In genomic region chr4:41314141-41315129, GRCm38 (mm10) we compare ENCODE assay signal across 7 mouse cellular contexts. TPM values are rescaled to one million over a fixed set of nuclear protein-coding genes. Genes with fewer than 3 reads are reported as not detected.
DNase-seq lines count a peak whose midpoint lies in the region; ATAC-seq lines count a peak whose summit lies in the region.

TSS of gene Dcaf12 (minus strand) at chr4:41314889.

- peak; percentile 93 for ATAC-seq in embryonic facial prominence, embryonic 11.5 days (replicated peaks; ENCODE audit: insufficient number of reproducible peaks, low FRiP score, low TSS enrichment, low read depth)
- ATAC-seq in granulocyte monocyte progenitor cell, adult 5-6 weeks (replicated peaks; ENCODE audit: poor library complexity, severe bottlenecking): peak; percentile 81
- ATAC-seq in midbrain, embryonic 13.5 days: peak; percentile 98

- no peaks in the 10 kb centered on the region for H3K9me3 ChIP-seq in embryonic facial prominence, embryonic 11.5 days (replicated peaks; ENCODE audit: control insufficient read depth, low read length)
- H3K9me3 ChIP-seq in limb, embryonic 10.5 days (replicated peaks): no peaks in the 10 kb centered on the region
- H3K9me3 ChIP-seq in midbrain, embryonic 13.5 days: no peaks in the 10 kb centered on the region

- peak within 1 kb of the TSS; percentile 65 for H3K4me2 ChIP-seq in embryonic facial prominence, embryonic 11.5 days (ENCODE audit: low read depth, low read length)
- peak within 1 kb of the TSS; percentile 85 for H3K4me2 ChIP-seq in midbrain, embryonic 13.5 days (replicated peaks)

- H3K27me3 ChIP-seq in embryonic facial prominence, embryonic 11.5 days (ENCODE audit: control insufficient read depth, insufficient read depth, low read length): no peaks in the 10 kb centered on the region
- H3K27me3 ChIP-seq in limb, embryonic 10.5 days (ENCODE audit: low read depth, poor library complexity, severe bottlenecking): no peaks in the 10 kb centered on the region
- no peaks in the 10 kb centered on the region for H3K27me3 ChIP-seq in midbrain, embryonic 13.5 days

- peak within 1 kb of the TSS; percentile 78 for H3K27ac ChIP-seq in embryonic facial prominence, embryonic 11.5 days (replicated peaks; ENCODE audit: low read depth, low read length)
- H3K27ac ChIP-seq in limb, embryonic 10.5 days: peak within 1 kb of the TSS; percentile 93
- peak within 1 kb of the TSS; percentile 93 for H3K27ac ChIP-seq in midbrain, embryonic 13.5 days

- under 1% methylated on average over 70 of the region's 70 CpGs for whole genome bisulfite sequencing in embryonic facial prominence, embryonic 11.5 days
- under 1% methylated on average over 70 of the region's 70 CpGs for WGBS in limb, embryonic 10.5 days
- under 1% methylated on average over 70 of the region's 70 CpGs for WGBS in midbrain, embryonic 13.5 days

- H3K9ac ChIP-seq in embryonic facial prominence, embryonic 11.5 days (replicated peaks; ENCODE audit: low read length): peak within 1 kb of the TSS; percentile 95
- peak within 1 kb of the TSS; percentile 98 for H3K9ac ChIP-seq in midbrain, embryonic 13.5 days (replicated peaks)

- DNase-seq in adrenal gland, postnatal 14 days: peak; percentile 98
- peak; percentile 96 for DNase-seq in embryonic facial prominence, embryonic 11.5 days (ENCODE audit: low spot score)
- peak; percentile 97 for DNase-seq in kidney, adult 11 months
- peak; percentile 94 for DNase-seq in limb, embryonic 10.5 days (ENCODE audit: low spot score)
- peak; percentile 85 for DNase-seq in spleen, adult 12 weeks (ENCODE audit: low spot score)

- H3K4me1 ChIP-seq in embryonic facial prominence, embryonic 11.5 days (ENCODE audit: control insufficient read depth, insufficient read depth, low read length): no peaks in the 10 kb centered on the region
- peaks cover 18% of the 10 kb centered on the region for H3K4me1 ChIP-seq in limb, embryonic 10.5 days
- peaks cover 29% of the 10 kb centered on the region for H3K4me1 ChIP-seq in midbrain, embryonic 13.5 days (replicated peaks)

- H3K4me3 ChIP-seq in embryonic facial prominence, embryonic 11.5 days (ENCODE audit: low read depth, low read length): peak within 1 kb of the TSS; percentile 97
- H3K4me3 ChIP-seq in limb, embryonic 10.5 days: peak within 1 kb of the TSS; percentile 76
- H3K4me3 ChIP-seq in midbrain, embryonic 13.5 days (replicated peaks): peak within 1 kb of the TSS; percentile 100

- H3K36me3 ChIP-seq in embryonic facial prominence, embryonic 11.5 days (replicated peaks; ENCODE audit: control insufficient read depth, insufficient read depth, low read depth, low read length): no peaks in the 10 kb centered on the region
- H3K36me3 ChIP-seq in limb, embryonic 10.5 days: peaks cover 37% of the 10 kb centered on the region
- H3K36me3 ChIP-seq in midbrain, embryonic 13.5 days: peaks cover 27% of the 10 kb centered on the region

RNA-seq across cellular contexts. Expression of gene Dcaf12, which starts in this region (rescaled TPM):
- total RNA-seq in adrenal gland, postnatal 14 days (2021): 53.7 and 57.3 TPM in 2 replicates
- polyA plus RNA-seq in embryonic facial prominence, embryonic 11.5 days (2014; fragmentation: Nextera tagmentation; extraction: Ambion mirVana): 48.3 and 51.3 TPM in 2 replicates
- 41.1 and 47.0 TPM in 2 replicates for total RNA-seq in granulocyte monocyte progenitor cell, adult 5-6 weeks (2014; fragmentation: Nextera tagmentation)
- 29.1 and 30.0 TPM in 2 replicates for total RNA-seq in granulocyte monocyte progenitor cell, adult 5-6 weeks (2017)
- polyA plus RNA-seq in limb, embryonic 10.5 days (2016; fragmentation: Nextera tagmentation; extraction: Ambion mirVana): 55.0 and 59.5 TPM in 2 replicates
- 80.1 and 81.0 TPM in 2 replicates for polyA plus RNA-seq in midbrain, embryonic 13.5 days (2015; fragmentation: Nextera tagmentation; extraction: Ambion mirVana)

Comparison
In these comparisons a context has a peak if more than half of its experiments do, and no peak if none do; other contexts are left out.
1. Peak in every context shown above with its lines: DNase-seq, ATAC-seq, H3K4me3 ChIP-seq and H3K27ac ChIP-seq.